Mouse (Mus musculus): Measurements from ENCODE around the gene Ankrd9. TPM values are rescaled to one million over a fixed set of nuclear protein-coding genes. Genes with fewer than 3 reads are reported as not detected.

Ankrd9 gene
- polyA plus RNA-seq (2021; fragmentation: Nextera tagmentation): 26.3 and 28.0 TPM in 2 replicates
- long read RNA-seq, experiment 1, transcript Ankrd9-201 (3 exons, 1,706 nt): minor isoform, 6 of 60 reads
- long read RNA-seq, experiment 1, transcript Ankrd9-202 (3 exons, 2,577 nt): major isoform, 40 of 60 reads
- long read RNA-seq, experiment 1, partial matches to known transcripts: 4 of 60 reads
- long read RNA-seq, experiment 1, other reads (novel, unspliced or antisense): 4 of 60 reads
- long read RNA-seq, experiment 2, transcript Ankrd9-201 (3 exons, 1,706 nt): minor isoform, 15 of 158 reads
- long read RNA-seq, experiment 2, transcript Ankrd9-202 (3 exons, 2,577 nt): major isoform, 94 of 158 reads
- long read RNA-seq, experiment 2, transcript Ankrd9-203 (4 exons, 1,563 nt): minor isoform, 18 of 158 reads
- long read RNA-seq, experiment 2, transcript Ankrd9-207 (2 exons, 1,431 nt): minor isoform, 12 of 158 reads
- long read RNA-seq, experiment 2, partial matches to known transcripts: 7 of 158 reads
- long read RNA-seq, experiment 2, other reads (novel, unspliced or antisense): 12 of 158 reads

GRCm38 (mm10) chr12:110978607-110979406 lies at the start of gene Ankrd9:
Gene Ankrd9, minus strand, starts transcription at chr12:110979040.

Other genes starting within 250 kb of the Ankrd9 start
- 13.3 and 15.2 TPM in 2 replicates for gene Wdr20, start 241.1 kb downstream of the Ankrd9 start, polyA plus RNA-seq (2021; fragmentation: Nextera tagmentation)
- gene Mok, start 138.1 kb downstream of the Ankrd9 start, polyA plus RNA-seq (2021; fragmentation: Nextera tagmentation): 4.6 and 5.0 TPM in 2 replicates
- 1.0 and 1.4 TPM in 2 replicates for gene Zfp839, start 128.8 kb downstream of the Ankrd9 start, polyA plus RNA-seq (2021; fragmentation: Nextera tagmentation)
- 63.0 and 65.4 TPM in 2 replicates for gene Cinp, start 89.9 kb downstream of the Ankrd9 start, polyA plus RNA-seq (2021; fragmentation: Nextera tagmentation)
- 6.4 and 7.0 TPM in 2 replicates for gene Tecpr2, start 89.8 kb downstream of the Ankrd9 start, polyA plus RNA-seq (2021; fragmentation: Nextera tagmentation)
- 1.7 and 2.0 TPM in 2 replicates for gene Rcor1, start 60.3 kb upstream of the Ankrd9 start, polyA plus RNA-seq (2021; fragmentation: Nextera tagmentation)
- gene Traf3, start 187.3 kb upstream of the Ankrd9 start, polyA plus RNA-seq (2021; fragmentation: Nextera tagmentation): 5.7 and 5.9 TPM in 2 replicates
- gene 4930595D18Rik, start 205.5 kb upstream of the Ankrd9 start, polyA plus RNA-seq (2021; fragmentation: Nextera tagmentation): not detected in 2 replicates